Mouse (Mus musculus): ENCODE data around the gene Olfr307. TPM values are rescaled to one million over a fixed set of nuclear protein-coding genes. Genes with fewer than 3 reads are reported as not detected.
"Not testable (repeated sequence)": the region's sequence is repeated elsewhere in the genome, so short reads cannot be mapped to it uniquely, and the experiment has no call there.

Gene Olfr307
- not detected in 2 replicates for polyA plus RNA-seq (2014; fragmentation: Nextera tagmentation; extraction: Ambion mirVana)

GRCm38 (mm10) chr7:86337486-86337885, at the start of gene Olfr307:
Gene Olfr307, minus strand, starts transcription at chr7:86337586.
- H3K9me3 ChIP-seq (ENCODE audit: control insufficient read depth, low read length): no peaks in the 10 kb centered on the region
- H3K9ac ChIP-seq (ENCODE audit: low read length): no peak within 1 kb of the TSS
- no peaks in the 10 kb centered on the region for H3K27me3 ChIP-seq (ENCODE audit: control insufficient read depth, insufficient read depth, low read length)
- ATAC-seq (ENCODE audit: insufficient read depth, low FRiP score, low TSS enrichment): no peak
- DNase-seq (ENCODE audit: low spot score): no peak
- H3K36me3 ChIP-seq (ENCODE audit: control insufficient read depth, insufficient read depth, low read length): no peaks in the 10 kb centered on the region
- WGBS: 80% methylated on average over 1 of the region's 1 CpGs
- H3K4me1 ChIP-seq (ENCODE audit: control insufficient read depth, insufficient read depth, low read length): no peaks in the 10 kb centered on the region
- H3K4me2 ChIP-seq (ENCODE audit: low read depth): no peak within 1 kb of the TSS
- H3K4me3 ChIP-seq (ENCODE audit: low read depth, low read length): no peak within 1 kb of the TSS
- H3K27ac ChIP-seq (ENCODE audit: low read depth, low read length): no peak within 1 kb of the TSS

- Histone ChIP-seq H3K36me3 (ENCODE audit: control insufficient read depth, insufficient read depth, low read length) (no peaks in the 10 kb centered on the region), H3K27me3 (ENCODE audit: control insufficient read depth, insufficient read depth, low read length) (no peaks in the 10 kb centered on the region), H3K9me3 (ENCODE audit: control insufficient read depth, low read length) (no peaks in the 10 kb centered on the region), H3K4me2 (ENCODE audit: low read depth) (no peak within 1 kb of the TSS), H3K9ac (ENCODE audit: low read length) (no peak within 1 kb of the TSS), H3K4me3 (ENCODE audit: low read depth, low read length) (no peak within 1 kb of the TSS), H3K27ac (ENCODE audit: low read depth, low read length) (no peak within 1 kb of the TSS), H3K4me1 (ENCODE audit: control insufficient read depth, insufficient read depth, low read length) (no peaks in the 10 kb centered on the region)
- no peak for DNase-seq (ENCODE audit: low spot score)
- 76% methylated on average over 1 of the region's 1 CpGs for WGBS
- ATAC-seq (ENCODE audit: insufficient read depth, low FRiP score, low TSS enrichment): no peak
These were observed 49.2 kb upstream of the Olfr307 start, which contains the start of gene Olfr304 for GRCm38 (mm10) chr7:86386558-86386957. Gene Olfr304, minus strand, starts transcription at chr7:86386658.

- Histone ChIP-seq H3K36me3 (ENCODE audit: control insufficient read depth, insufficient read depth, low read length) (no peaks in the 10 kb centered on the region), H3K4me3 (ENCODE audit: low read depth, low read length) (no peak overlapping the region), H3K4me2 (ENCODE audit: low read depth) (no peak overlapping the region), H3K9me3 (ENCODE audit: control insufficient read depth, low read length) (no peaks in the 10 kb centered on the region), H3K27ac (ENCODE audit: low read depth, low read length) (no peak overlapping the region), H3K4me1 (ENCODE audit: control insufficient read depth, insufficient read depth, low read length) (no peaks in the 10 kb centered on the region), H3K27me3 (ENCODE audit: control insufficient read depth, insufficient read depth, low read length) (no peaks in the 10 kb centered on the region), H3K9ac (ENCODE audit: low read length) (no peak overlapping the region)
- ATAC-seq (ENCODE audit: insufficient read depth, low FRiP score, low TSS enrichment) (no peak), DNase-seq (ENCODE audit: low spot score) (no peak)
- 73% methylated on average over 3 of the region's 3 CpGs for WGBS
These were observed 48.4 kb upstream of the Olfr307 start for GRCm38 (mm10) chr7:86385769-86386168.

GRCm38 (mm10) chr7:86366828-86367227, 29.4 kb upstream of the Olfr307 start, which contains the start of gene Olfr305:
Gene Olfr305, minus strand, starts transcription at chr7:86366928.
- DNase-seq (ENCODE audit: low spot score) (no peak), ATAC-seq (ENCODE audit: insufficient read depth, low FRiP score, low TSS enrichment) (no peak)
- Histone ChIP-seq H3K4me3 (ENCODE audit: low read depth, low read length) (no peak within 1 kb of the TSS), H3K4me1 (ENCODE audit: control insufficient read depth, insufficient read depth, low read length) (no peaks in the 10 kb centered on the region), H3K36me3 (ENCODE audit: control insufficient read depth, insufficient read depth, low read length) (no peaks in the 10 kb centered on the region), H3K9me3 (ENCODE audit: control insufficient read depth, low read length) (no peaks in the 10 kb centered on the region), H3K27me3 (ENCODE audit: control insufficient read depth, insufficient read depth, low read length) (no peaks in the 10 kb centered on the region), H3K27ac (ENCODE audit: low read depth, low read length) (no peak within 1 kb of the TSS), H3K4me2 (ENCODE audit: low read depth) (no peak within 1 kb of the TSS), H3K9ac (ENCODE audit: low read length) (no peak within 1 kb of the TSS)
- WGBS: 88% methylated on average over 1 of the region's 1 CpGs

- not testable (repeated sequence) for H3K27me3 ChIP-seq (ENCODE audit: control insufficient read depth, insufficient read depth, low read length)
- WGBS: 91% methylated on average over 9 of the region's 9 CpGs
These were observed 8.9 kb upstream of the Olfr307 start for GRCm38 (mm10) chr7:86346296-86346695.

GRCm38 (mm10) chr7:86344253-86344652, 6.9 kb upstream of the Olfr307 start:
- DNase-seq (ENCODE audit: low spot score) (no peak), ATAC-seq (ENCODE audit: insufficient read depth, low FRiP score, low TSS enrichment) (no peak)
- no peak overlapping the region for H3K27ac ChIP-seq (ENCODE audit: low read depth, low read length)
- H3K4me2 ChIP-seq (ENCODE audit: low read depth): no peak overlapping the region
- no peaks in the 10 kb centered on the region for H3K36me3 ChIP-seq (ENCODE audit: control insufficient read depth, insufficient read depth, low read length)
- H3K9me3 ChIP-seq (ENCODE audit: control insufficient read depth, low read length): no peaks in the 10 kb centered on the region
- H3K9ac ChIP-seq (ENCODE audit: low read length): no peak overlapping the region
- H3K4me3 ChIP-seq (ENCODE audit: low read depth, low read length): no peak overlapping the region
- no peaks in the 10 kb centered on the region for H3K4me1 ChIP-seq (ENCODE audit: control insufficient read depth, insufficient read depth, low read length)
- H3K27me3 ChIP-seq (ENCODE audit: control insufficient read depth, insufficient read depth, low read length): no peaks in the 10 kb centered on the region
- 73% methylated on average over 3 of the region's 3 CpGs for WGBS

More at GRCm38 (mm10) chr7:86346296-86346695, 8.9 kb upstream of the Olfr307 start:
- H3K4me1 ChIP-seq (ENCODE audit: control insufficient read depth, insufficient read depth, low read length); ATAC-seq (ENCODE audit: insufficient read depth, low FRiP score, low TSS enrichment); H3K4me2 ChIP-seq (ENCODE audit: low read depth); H3K9ac ChIP-seq (ENCODE audit: low read length); H3K4me3 ChIP-seq (ENCODE audit: low read depth, low read length); DNase-seq (ENCODE audit: low spot score); H3K27ac ChIP-seq (ENCODE audit: low read depth, low read length); H3K9me3 ChIP-seq (ENCODE audit: control insufficient read depth, low read length); H3K36me3 ChIP-seq (ENCODE audit: control insufficient read depth, insufficient read depth, low read length): not testable (repeated sequence)

GRCm38 (mm10) chr7:86342881-86343565, 5.6 kb upstream of the Olfr307 start:
- Histone ChIP-seq H3K4me3 (ENCODE audit: low read depth, low read length) (no peak overlapping the region), H3K4me1 (ENCODE audit: control insufficient read depth, insufficient read depth, low read length) (no peaks in the 10 kb centered on the region), H3K4me2 (ENCODE audit: low read depth) (no peak overlapping the region), H3K9me3 (ENCODE audit: control insufficient read depth, low read length) (no peaks in the 10 kb centered on the region), H3K27me3 (ENCODE audit: control insufficient read depth, insufficient read depth, low read length) (no peaks in the 10 kb centered on the region), H3K9ac (ENCODE audit: low read length) (no peak overlapping the region), H3K36me3 (ENCODE audit: control insufficient read depth, insufficient read depth, low read length) (no peaks in the 10 kb centered on the region), H3K27ac (ENCODE audit: low read depth, low read length) (no peak overlapping the region)
- ATAC-seq (ENCODE audit: insufficient read depth, low FRiP score, low TSS enrichment): no peak
- no peak for DNase-seq (ENCODE audit: low spot score)
- WGBS: 80% methylated on average over 14 of the region's 14 CpGs

GRCm38 (mm10) chr7:86325530-86325929, 11.9 kb downstream of the Olfr307 start, which contains the start of gene Olfr308:
Gene Olfr308, minus strand, starts transcription at chr7:86325630.
- ATAC-seq (ENCODE audit: insufficient read depth, low FRiP score, low TSS enrichment) (no peak), DNase-seq (ENCODE audit: low spot score) (no peak)
- no peaks in the 10 kb centered on the region for H3K9me3 ChIP-seq (ENCODE audit: control insufficient read depth, low read length)
- H3K27me3 ChIP-seq (ENCODE audit: control insufficient read depth, insufficient read depth, low read length): no peaks in the 10 kb centered on the region
- no peak within 1 kb of the TSS for H3K4me2 ChIP-seq (ENCODE audit: low read depth)
- no peak within 1 kb of the TSS for H3K9ac ChIP-seq (ENCODE audit: low read length)
- no peaks in the 10 kb centered on the region for H3K4me1 ChIP-seq (ENCODE audit: control insufficient read depth, insufficient read depth, low read length)
- H3K4me3 ChIP-seq (ENCODE audit: low read depth, low read length): no peak within 1 kb of the TSS
- H3K36me3 ChIP-seq (ENCODE audit: control insufficient read depth, insufficient read depth, low read length): no peaks in the 10 kb centered on the region
- no peak within 1 kb of the TSS for H3K27ac ChIP-seq (ENCODE audit: low read depth, low read length)

GRCm38 (mm10) chr7:86321323-86321722, 16.1 kb downstream of the Olfr307 start:
- ATAC-seq (ENCODE audit: insufficient read depth, low FRiP score, low TSS enrichment): no peak

More at GRCm38 (mm10) chr7:86321323-86321722, 16.1 kb downstream of the Olfr307 start:
- Histone ChIP-seq H3K9ac (ENCODE audit: low read length) (no peak overlapping the region), H3K4me2 (ENCODE audit: low read depth) (no peak overlapping the region), H3K27me3 (ENCODE audit: control insufficient read depth, insufficient read depth, low read length) (no peaks in the 10 kb centered on the region), H3K27ac (ENCODE audit: low read depth, low read length) (no peak overlapping the region), H3K4me3 (ENCODE audit: low read depth, low read length) (no peak overlapping the region), H3K4me1 (ENCODE audit: control insufficient read depth, insufficient read depth, low read length) (no peaks in the 10 kb centered on the region), H3K9me3 (ENCODE audit: control insufficient read depth, low read length) (no peaks in the 10 kb centered on the region), H3K36me3 (ENCODE audit: control insufficient read depth, insufficient read depth, low read length) (no peaks in the 10 kb centered on the region)
- 93% methylated on average over 2 of the region's 2 CpGs for WGBS
- DNase-seq (ENCODE audit: low spot score): no peak

All from neural tube, embryonic 11.5 days (tissue).